In the genomic region with DNA sequence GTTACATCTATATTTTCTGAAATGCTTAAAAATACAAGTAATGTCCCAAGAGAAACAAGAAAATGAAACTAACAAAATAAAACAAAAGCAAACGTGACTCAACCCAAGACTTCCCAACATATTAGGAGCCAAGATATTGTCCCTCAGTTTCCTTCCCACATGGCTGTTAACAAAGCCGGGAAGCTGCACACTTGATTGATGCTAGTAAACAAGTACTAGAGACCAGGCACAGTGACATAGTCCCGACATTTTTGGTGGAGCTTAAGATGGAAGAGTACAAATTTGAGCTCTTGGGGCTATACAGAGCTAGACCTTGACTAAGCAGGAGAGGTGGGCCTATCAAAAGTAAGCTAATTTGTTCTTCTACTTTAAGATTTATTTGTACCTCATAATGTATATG, we compare ENCODE assay signal across 13 mouse cellular contexts.
"Had no signal": no experiment of that assay in that cellular context is flagged by ENCODE, and none has a peak within 500 bp of the region (broad histone marks: within the 10 kb centered on the region; RNA-seq: fewer than 3 reads in every experiment).

No protein-coding gene starts in this region.

- H3K27me3 ChIP-seq: limb, embryonic 15.5 days; liver, embryonic 12.5 days; lung, embryonic 15.5 days; neural tube, embryonic 15.5 days had no signal

- H3K4me2 ChIP-seq: limb, embryonic 15.5 days; liver, embryonic 12.5 days; lung, embryonic 15.5 days; neural tube, embryonic 15.5 days had no signal

- H3K9ac ChIP-seq: limb, embryonic 15.5 days; liver, embryonic 12.5 days; lung, embryonic 15.5 days; neural tube, embryonic 15.5 days had no signal

- H3K9me3 ChIP-seq: limb, embryonic 15.5 days; liver, embryonic 12.5 days; lung, embryonic 15.5 days; midbrain, embryonic 10.5 days; neural tube, embryonic 15.5 days had no signal

- H3K4me1 ChIP-seq: limb, embryonic 15.5 days; lung, embryonic 15.5 days; midbrain, embryonic 10.5 days; neural tube, embryonic 15.5 days had no signal

- ATAC-seq: liver, embryonic 12.5 days had no signal

- DNase-seq: layer of hippocampus, adult 9-11 months; layer of hippocampus, postnatal 36 days; lung, postnatal 4 days; midbrain, embryonic 14.5 days; right cerebral cortex, adult 18-20 months; right cerebral cortex, postnatal 25 days; thymus, postnatal 36 days had no signal

- H3K27ac ChIP-seq: limb, embryonic 15.5 days; liver, embryonic 12.5 days; lung, embryonic 15.5 days; midbrain, embryonic 10.5 days; neural tube, embryonic 15.5 days had no signal

- H3K4me3 ChIP-seq: limb, embryonic 15.5 days; liver, embryonic 12.5 days; lung, embryonic 15.5 days; midbrain, embryonic 10.5 days; myocyte; neural tube, embryonic 15.5 days had no signal
